Comparison of ENCODE assay signal across 10 mouse cellular contexts in genomic region chr1:31337087-31337486, GRCm38 (mm10).
DNase-seq lines count a peak whose midpoint lies in the region.
"Had no signal": no experiment of that assay in that cellular context is flagged by ENCODE, and none has a peak within 500 bp of the region (broad histone marks: within the 10 kb centered on the region; RNA-seq: fewer than 3 reads in every experiment).

No protein-coding gene starts in this region.

- peak; percentile 10 for DNase-seq in embryo, embryonic 11 days
- DNase-seq in embryo, embryonic 9.5 days (ENCODE audit: extremely low spot score): no peak
- DNase-seq in layer of hippocampus, adult 9-10 months (ENCODE audit: low spot score): peak; percentile 16
- no peak for DNase-seq in layer of hippocampus, adult 8-10 months (ENCODE audit: low spot score in 2 of 2)
- DNase-seq in 3T3-L1 (ENCODE audit: low read depth, low spot score) (peak; percentile 43), R1 (ENCODE audit: low read depth, low spot score) (peak; percentile 13)
- DNase-seq in frontal cortex, postnatal 25 days (ENCODE audit: low spot score in 2 of 2): no peak
- DNase-seq in urinary bladder, postnatal 36 days (ENCODE audit: low spot score in 2 of 2): no peak
- DNase-seq: gastrocnemius, postnatal 25 days; heart, postnatal 4 days had no signal

Comparison
In these comparisons a context has a peak if more than half of its experiments do, and no peak if none do; other contexts are left out.
1. DNase-seq: peak in embryo, embryonic 11 days (single experiment), layer of hippocampus, adult 9-10 months (single experiment), 3T3-L1 (single experiment) and R1 (single experiment); none in embryo, embryonic 9.5 days (single experiment), layer of hippocampus, adult 8-10 months (0 of 2), frontal cortex, postnatal 25 days (0 of 2) and urinary bladder, postnatal 36 days (0 of 2).